In genomic region chr19:44310155-44310575, GRCm38 (mm10) we compare ENCODE assay signal across 4 mouse cellular contexts. TPM values are rescaled to one million over a fixed set of nuclear protein-coding genes. Genes with fewer than 3 reads are reported as not detected.
"Had no signal": no experiment of that assay in that cellular context is flagged by ENCODE, and none has a peak within 500 bp of the region (broad histone marks: within the 10 kb centered on the region; RNA-seq: fewer than 3 reads in every experiment).

No protein-coding gene starts in this region.

RNA-seq across cellular contexts. Expression of gene Scd4, which starts 22.7 kb away (rescaled TPM):
- total RNA-seq: monocyte, adult 5-6 weeks had no signal
- polyA plus RNA-seq: liver, postnatal 0 days; midbrain, embryonic 11.5 days; neural tube, embryonic 11.5 days had no signal
